Mouse (Mus musculus) thymus, adult 18-20 months (tissue): Measurements from ENCODE around the gene Slc38a1.

Source experiments
- DNase-seq, 2 experiments: peaks; one replicate each; pipeline ENCODE4 v3.0.0; 2022; ENCODE audit warnings: mixed read lengths in 2 of 2

Slc38a1 gene

DNA sequence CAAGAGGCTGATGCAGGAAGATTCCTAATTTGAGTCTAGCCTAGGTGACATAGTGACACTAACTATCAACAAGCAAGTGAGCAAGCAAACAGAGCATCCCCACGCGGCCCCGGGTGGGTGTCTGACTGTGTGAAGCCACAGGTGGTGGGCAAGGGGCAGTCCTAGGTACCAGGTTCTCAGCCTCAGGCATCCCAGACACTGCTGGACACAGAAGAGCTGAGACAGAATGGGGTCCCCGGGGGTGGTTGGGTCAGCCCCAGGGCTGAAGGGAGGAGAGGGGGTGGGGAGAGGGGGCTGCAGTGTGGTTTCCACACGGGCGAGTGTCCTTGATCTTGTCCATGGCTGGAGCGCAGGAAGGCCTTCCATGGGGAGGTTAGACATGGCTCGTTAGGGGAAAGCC, 91.6 kb downstream of the Slc38a1 start:
- no peak for DNase-seq

DNA sequence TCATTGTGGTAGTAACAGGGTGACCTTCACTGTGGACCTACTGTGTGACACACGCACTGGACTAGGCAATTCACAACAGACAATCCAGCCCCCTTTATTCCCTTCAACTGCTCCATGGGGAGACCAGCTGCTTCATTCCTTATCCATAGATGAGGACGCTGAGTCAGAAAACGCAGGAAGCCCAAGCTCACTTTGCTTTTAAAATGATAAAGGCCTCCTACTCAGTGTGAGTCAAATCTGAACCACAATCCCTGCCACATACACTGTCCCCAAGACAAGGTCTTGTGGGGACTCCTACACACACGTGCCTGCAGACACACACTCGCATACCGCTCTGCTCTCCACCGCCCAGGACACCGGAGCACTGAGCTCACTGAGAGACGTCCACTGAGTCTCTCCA, 94.3 kb downstream of the Slc38a1 start:
- no peak for DNase-seq

DNA sequence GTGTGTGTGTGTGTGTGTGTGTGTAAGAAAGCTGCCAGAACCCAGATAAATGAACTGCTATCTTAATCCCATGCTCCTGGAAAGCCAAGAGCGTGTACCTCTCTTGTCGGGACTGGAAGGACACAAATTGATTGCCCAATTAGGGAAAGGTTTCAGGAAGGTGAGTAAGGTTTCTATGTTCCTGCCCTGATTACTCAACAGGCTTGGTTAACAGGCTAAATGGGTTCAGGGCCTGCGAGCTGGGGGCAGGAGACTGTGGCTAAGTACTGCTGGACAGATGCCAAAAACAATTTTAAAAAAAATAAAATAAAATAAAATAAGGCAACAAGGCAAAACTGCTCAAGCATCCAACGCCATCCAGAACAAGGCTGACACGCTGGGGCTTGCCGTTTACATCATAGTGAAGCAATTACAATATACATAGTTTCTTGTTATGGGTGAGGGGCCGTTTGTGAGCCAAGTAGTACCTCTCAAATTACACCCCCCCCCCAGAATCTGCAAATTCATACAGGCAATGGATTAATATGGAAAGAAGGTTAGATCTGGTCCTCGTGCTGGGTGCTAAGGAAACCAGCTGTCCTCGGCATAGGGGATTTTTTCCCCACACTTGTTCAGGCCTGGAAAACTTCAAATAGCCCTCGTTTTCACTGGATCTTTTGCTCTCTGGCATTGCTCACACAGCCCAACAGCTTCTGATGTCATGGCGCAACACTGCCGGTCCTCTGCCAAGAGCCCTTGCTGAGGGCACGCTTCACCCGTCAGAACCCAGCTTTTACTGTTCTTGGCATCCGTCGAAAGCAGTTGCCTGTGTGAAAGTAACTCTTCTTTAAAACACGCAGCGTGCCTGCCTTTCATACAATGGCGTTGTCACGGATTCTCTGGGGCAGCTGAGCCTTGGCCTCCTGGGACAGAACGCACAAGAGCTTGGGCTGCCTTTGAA, 95.2 kb downstream of the Slc38a1 start:
- DNase-seq: no peak

DNA sequence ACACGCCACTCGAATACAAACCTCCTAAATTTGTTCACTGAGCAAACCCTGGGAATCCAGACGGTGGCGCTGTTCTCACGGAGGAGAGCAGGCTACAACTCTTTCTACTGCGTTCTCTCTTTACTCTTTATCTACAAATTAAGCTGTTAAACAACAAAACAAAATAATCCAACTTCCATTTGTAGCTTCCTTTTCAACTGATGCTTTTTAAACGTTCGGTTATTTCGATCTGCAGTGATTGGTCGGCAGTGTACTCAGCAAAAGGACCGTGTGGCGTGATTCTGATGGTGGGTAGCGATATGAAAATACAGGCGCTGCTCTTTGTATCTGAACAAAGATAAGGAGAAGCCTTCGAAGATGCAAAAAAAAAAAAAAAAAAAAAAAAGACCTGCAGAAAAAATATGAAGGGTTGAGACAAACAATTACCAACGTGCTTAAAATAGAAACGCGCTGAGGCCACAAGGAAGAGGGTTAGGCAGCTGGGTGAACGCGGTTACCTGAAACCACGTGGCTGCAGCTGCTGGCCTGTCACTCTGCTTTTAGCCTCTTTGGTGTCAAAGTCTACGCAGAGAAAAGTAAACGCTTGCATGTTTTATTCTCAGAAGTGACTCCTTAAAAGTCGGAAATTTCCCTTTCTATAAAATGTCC, 99.4 kb downstream of the Slc38a1 start:
- DNase-seq: peak; percentile 46 to 71

DNA sequence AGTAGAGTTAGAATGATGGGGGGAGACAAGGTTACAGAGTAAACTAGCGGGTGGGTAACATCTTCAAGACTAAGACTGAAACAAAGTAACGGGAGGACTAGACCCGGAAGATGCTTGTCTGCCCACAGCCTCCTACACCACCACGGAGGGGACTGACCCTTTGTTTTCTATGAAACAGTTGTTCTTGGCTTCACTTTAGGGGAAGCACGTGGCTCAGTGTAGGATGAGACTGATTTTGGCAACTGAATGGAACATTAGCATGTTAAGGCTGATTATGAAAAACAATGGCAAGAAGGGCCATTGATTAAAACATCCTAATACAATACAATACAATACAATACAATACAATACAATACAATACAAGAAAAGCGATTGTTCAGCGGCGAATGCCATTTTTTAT, 100.6 kb downstream of the Slc38a1 start:
- no peak for DNase-seq

DNA sequence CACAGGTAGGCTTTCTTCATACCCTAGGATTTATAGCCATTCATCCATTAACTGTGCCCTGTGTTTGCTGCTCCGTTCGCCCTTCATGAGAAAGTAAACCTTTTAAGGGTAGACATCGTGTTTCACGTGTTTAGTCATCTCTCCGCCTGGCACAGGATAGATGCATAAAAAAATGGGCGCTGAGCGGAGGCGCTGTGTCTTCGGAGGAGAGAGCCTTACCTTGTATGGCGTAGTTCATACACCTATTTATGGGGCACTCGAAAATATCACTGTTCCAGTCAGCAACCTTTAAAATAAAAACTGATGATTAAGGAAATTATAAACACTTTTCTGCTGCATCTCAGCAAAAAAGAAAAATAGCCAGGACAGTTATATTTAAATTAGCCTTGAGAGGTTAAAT, 105.4 kb downstream of the Slc38a1 start:
- no peak for DNase-seq

DNA sequence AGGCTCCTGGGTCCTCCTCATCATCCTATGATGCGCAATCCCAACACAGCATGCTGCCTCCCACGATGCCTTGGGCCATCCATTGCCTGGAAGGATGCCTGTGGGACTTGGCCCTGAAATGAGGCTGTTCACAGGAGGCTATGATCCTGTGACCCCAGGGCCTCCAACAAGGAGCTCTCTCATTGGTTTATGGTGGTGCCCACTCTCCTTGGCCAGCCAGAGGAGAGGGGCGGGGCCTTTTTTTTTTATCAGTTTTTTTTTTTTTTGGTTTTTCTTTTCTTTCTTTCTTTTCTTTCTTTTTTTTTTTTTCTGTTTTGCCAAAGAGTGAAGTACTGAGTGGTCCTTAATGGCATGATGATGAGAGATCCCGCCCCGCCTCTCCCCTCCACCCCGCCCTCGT, 106.3 kb downstream of the Slc38a1 start:
- no peak for DNase-seq

DNA sequence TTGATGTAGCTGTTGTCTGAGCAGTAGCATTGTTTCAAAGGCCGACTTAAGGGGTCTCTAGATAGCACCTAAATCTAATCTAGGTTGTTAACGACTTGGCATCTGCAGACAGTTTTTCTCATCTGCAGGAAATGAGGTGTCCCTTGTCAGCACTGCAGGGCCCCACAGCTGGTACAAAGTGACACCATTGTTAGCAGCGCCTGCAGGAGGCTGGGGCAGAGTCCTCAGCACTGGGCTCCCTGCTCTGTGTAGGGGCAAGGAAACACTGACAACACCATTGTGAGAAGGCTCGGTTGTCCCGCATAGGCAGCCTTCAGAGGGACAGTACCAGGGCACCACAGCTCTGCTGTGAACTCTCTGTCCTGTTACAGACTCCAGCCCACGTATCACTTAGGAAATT, 115.0 kb downstream of the Slc38a1 start:
- peak; percentile 55 to 61 for DNase-seq

DNA sequence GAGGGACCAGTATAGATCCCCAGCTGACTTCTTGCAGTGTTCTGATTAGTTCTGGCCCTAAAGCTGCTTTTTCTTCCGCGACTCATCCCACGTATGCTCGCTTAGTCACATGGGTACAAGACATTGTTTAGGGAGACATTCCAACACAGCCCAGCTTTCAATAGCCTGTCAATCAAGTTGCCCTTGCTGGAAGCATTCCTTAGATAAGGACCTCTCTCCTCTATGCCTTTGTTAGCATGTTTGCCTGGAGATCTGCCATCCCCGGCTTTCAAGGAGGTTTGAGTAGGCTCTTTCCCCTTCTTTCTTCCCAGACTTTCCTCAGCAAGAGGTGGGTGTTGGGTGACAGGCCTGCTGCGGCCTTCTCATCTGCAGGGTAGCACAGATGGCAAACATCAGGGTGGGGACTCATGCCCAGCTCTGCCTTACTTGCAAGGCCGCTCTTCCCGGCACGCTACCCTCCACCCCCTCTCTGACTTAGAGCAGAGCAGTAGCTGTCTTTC, 118.4 kb downstream of the Slc38a1 start:
- no peak for DNase-seq
